Mouse (Mus musculus) kidney, embryonic 15.5 days (tissue): Measurements from ENCODE around the gene Slc24a4. TPM values are rescaled to one million over a fixed set of nuclear protein-coding genes. Genes with fewer than 3 reads are reported as not detected.

Experiments used
- ATAC-seq: fragments of 200-750 bp; cut with Nextera tagmentation; replicated peaks from 2 replicates; pipeline ENCODE4 v1.8.0; 2017; ENCODE audit warnings: moderate TSS enrichment; ENCODE audit not compliant: low FRiP score
- H3K27ac ChIP-seq: fragments of 300-500 bp; sonication (generic); 2 replicates; pipeline ENCODE4 v1.5.1; 2015; ENCODE audit warnings: mild to moderate bottlenecking, inconsistent platforms
- H3K27me3 ChIP-seq: fragments of 300-500 bp; sonication (generic); 2 replicates; pipeline ENCODE4 v1.6.1; 2015; ENCODE audit warnings: inconsistent platforms
- H3K36me3 ChIP-seq: fragments of 300-500 bp; sonication (generic); 2 replicates; pipeline ENCODE4 v1.6.1; 2015; ENCODE audit warnings: inconsistent platforms
- H3K4me1 ChIP-seq: fragments of 300-500 bp; sonication (generic); 2 replicates; pipeline ENCODE4 v1.6.1; 2015; ENCODE audit warnings: inconsistent platforms
- H3K4me2 ChIP-seq: fragments of 300-500 bp; sonication (generic); 2 replicates; pipeline ENCODE4 v1.6.1; 2015; ENCODE audit warnings: moderate library complexity, mild to moderate bottlenecking, inconsistent platforms
- H3K4me3 ChIP-seq: fragments of 300-500 bp; sonication (generic); replicated peaks from 2 replicates; pipeline ENCODE4 v1.5.1; 2015; ENCODE audit warnings: mild to moderate bottlenecking, inconsistent platforms
- H3K9ac ChIP-seq: fragments of 300-500 bp; sonication (generic); 2 replicates; pipeline ENCODE4 v1.6.1; 2015; ENCODE audit warnings: mild to moderate bottlenecking, inconsistent platforms
- H3K9me3 ChIP-seq: fragments of 300-500 bp; sonication (generic); replicated peaks from 2 replicates; pipeline ENCODE4 v1.6.1; 2016; ENCODE audit warnings: inconsistent platforms
- WGBS: fragments of 180-500 bp; shearing (Covaris S2); methylation state at CpG from one replicate; pipeline ENCODE4 v1.1.7; 2015; ENCODE audit warnings: mixed read lengths; 5-methylcytosine and 5-hydroxymethylcytosine counted together
- polyA plus RNA-seq: library from polyadenylated mRNA; unstranded; fragments of >200 nt; fragmentation: Nextera tagmentation; extraction: Ambion mirVana; gene quantifications from 2 replicates; pipeline ENCODE4 v1.2.1, GENCODE M21; 2015

Gene Slc24a4
- polyA plus RNA-seq, 1 experiment from 2014 or later = 0.06 TPM

- Histone ChIP-seq H3K27ac (no peak overlapping the region), H3K4me1 (peaks cover 61% of the 10 kb centered on the region)
Measured at GRCm38 (mm10) chr12:102290662-102291061, 162.1 kb downstream of the Slc24a4 start.

GRCm38 (mm10) chr12:102291686-102292085 is 163.2 kb downstream of the Slc24a4 start:
- Histone ChIP-seq H3K27ac (peak overlapping the region; percentile 61), H3K4me1 (peaks cover 51% of the 10 kb centered on the region), H3K36me3 (peaks cover 5% of the 10 kb centered on the region; the same call in 1 of the 2 replicates), H3K4me2 (peak overlapping the region; percentile 2; the same call in 1 of the 2 replicates), H3K27me3 (no peaks in the 10 kb centered on the region), H3K4me3 (no peak overlapping the region), H3K9ac (no peak overlapping the region), H3K9me3 (no peaks in the 10 kb centered on the region)
- 7% methylated on average over 6 of the region's 6 CpGs for WGBS
- ATAC-seq = peak; percentile 83

More at GRCm38 (mm10) chr12:102290662-102291061, 162.1 kb downstream of the Slc24a4 start:
- Histone ChIP-seq H3K9me3 (no peaks in the 10 kb centered on the region), H3K9ac (no peak overlapping the region), H3K4me3 (no peak overlapping the region), H3K4me2 (no peak overlapping the region), H3K27me3 (no peaks in the 10 kb centered on the region), H3K36me3 (peaks cover 5% of the 10 kb centered on the region; the same call in 1 of the 2 replicates)
- whole genome bisulfite sequencing = 90% methylated on average over 2 of the region's 2 CpGs
- no peak for ATAC-seq

GRCm38 (mm10) chr12:102292501-102293215 is 164.1 kb downstream of the Slc24a4 start:
- H3K27ac ChIP-seq = peak overlapping the region; percentile 61; the same call in 1 of the 2 replicates
- H3K36me3 ChIP-seq = peaks cover 5% of the 10 kb centered on the region; the same call in 1 of the 2 replicates
- H3K4me2 ChIP-seq = no peak overlapping the region
- no peak overlapping the region for H3K9ac ChIP-seq
- H3K4me3 ChIP-seq = no peak overlapping the region
- no peaks in the 10 kb centered on the region for H3K9me3 ChIP-seq
- H3K4me1 ChIP-seq = peaks cover 42% of the 10 kb centered on the region
- no peaks in the 10 kb centered on the region for H3K27me3 ChIP-seq
- 72% methylated on average over 7 of the region's 7 CpGs for WGBS
- no peak for ATAC-seq

GRCm38 (mm10) chr12:102294634-102295033 is 166.1 kb downstream of the Slc24a4 start:
- no peak for ATAC-seq
- H3K9me3 ChIP-seq = no peaks in the 10 kb centered on the region
- peaks cover 35% of the 10 kb centered on the region for H3K4me1 ChIP-seq
- no peak overlapping the region for H3K4me3 ChIP-seq
- no peak overlapping the region for H3K27ac ChIP-seq
- peaks cover 5% of the 10 kb centered on the region; the same call in 1 of the 2 replicates for H3K36me3 ChIP-seq
- 74% methylated on average over 5 of the region's 5 CpGs for WGBS
- H3K27me3 ChIP-seq = no peaks in the 10 kb centered on the region
- no peak overlapping the region for H3K4me2 ChIP-seq
- no peak overlapping the region for H3K9ac ChIP-seq

GRCm38 (mm10) chr12:102295230-102295629 is 166.7 kb downstream of the Slc24a4 start:
- Histone ChIP-seq H3K4me2 (no peak overlapping the region), H3K9ac (no peak overlapping the region), H3K27me3 (no peaks in the 10 kb centered on the region), H3K27ac (no peak overlapping the region), H3K4me3 (no peak overlapping the region), H3K9me3 (no peaks in the 10 kb centered on the region), H3K36me3 (peaks cover 5% of the 10 kb centered on the region; the same call in 1 of the 2 replicates), H3K4me1 (peaks cover 35% of the 10 kb centered on the region)
- no peak for ATAC-seq
- WGBS = 45% methylated on average over 7 of the region's 7 CpGs

DNA sequence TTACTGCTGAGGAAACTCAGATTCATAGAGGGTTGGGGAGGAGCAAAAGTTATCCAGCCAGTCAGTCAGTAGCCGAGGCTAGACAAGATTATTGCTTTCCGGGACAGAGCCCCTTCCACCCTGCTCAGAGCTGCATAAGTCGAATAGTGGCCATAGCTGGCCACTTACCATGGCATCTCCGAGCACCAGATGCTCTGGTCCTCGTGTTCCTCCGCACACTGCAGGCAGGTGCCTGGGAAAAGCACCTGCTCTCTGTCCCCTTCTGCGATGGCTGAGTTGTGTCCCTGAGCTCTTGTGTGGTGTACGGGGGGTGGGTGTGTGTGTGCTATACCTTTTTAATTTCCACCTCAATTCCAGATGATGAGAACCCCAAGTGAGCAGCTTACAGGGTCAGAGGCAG is 167.1 kb downstream of the Slc24a4 start:
- Histone ChIP-seq H3K4me2 (no peak overlapping the region), H3K36me3 (peaks cover 5% of the 10 kb centered on the region; the same call in 1 of the 2 replicates), H3K4me1 (peaks cover 35% of the 10 kb centered on the region), H3K4me3 (no peak overlapping the region), H3K9me3 (no peaks in the 10 kb centered on the region), H3K27me3 (no peaks in the 10 kb centered on the region), H3K9ac (no peak overlapping the region), H3K27ac (no peak overlapping the region)
- WGBS = 85% methylated on average over 8 of the region's 8 CpGs
- no peak for ATAC-seq

DNA sequence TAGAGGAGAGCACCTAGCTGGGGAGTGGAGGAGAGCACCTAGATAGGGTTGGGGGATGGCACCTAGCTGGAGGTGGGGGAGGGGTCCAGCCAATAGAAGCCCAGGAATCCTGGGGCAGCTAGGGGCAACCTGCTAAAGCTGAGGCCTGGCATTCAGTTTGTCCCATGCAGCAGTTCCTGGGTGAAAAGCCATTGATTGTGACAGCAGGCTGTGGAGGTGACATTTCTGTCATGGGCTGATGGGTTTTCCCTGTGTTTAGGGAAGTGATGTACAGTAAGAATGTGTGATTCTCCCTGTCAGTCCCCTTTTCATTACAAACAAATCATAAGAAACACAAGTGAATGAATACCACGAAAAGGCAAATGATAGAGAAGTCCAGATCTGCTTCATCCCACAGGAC is 167.8 kb downstream of the Slc24a4 start:
- Histone ChIP-seq H3K27ac (no peak overlapping the region), H3K9me3 (no peaks in the 10 kb centered on the region), H3K9ac (no peak overlapping the region), H3K4me2 (no peak overlapping the region), H3K27me3 (no peaks in the 10 kb centered on the region), H3K4me1 (peaks cover 30% of the 10 kb centered on the region), H3K4me3 (no peak overlapping the region), H3K36me3 (peaks cover 5% of the 10 kb centered on the region; the same call in 1 of the 2 replicates)
- WGBS = 91% methylated on average over 1 of the region's 1 CpGs
- ATAC-seq = no peak

GRCm38 (mm10) chr12:102296967-102297366 is 168.4 kb downstream of the Slc24a4 start:
- H3K4me3 ChIP-seq = no peak overlapping the region
- H3K27me3 ChIP-seq = no peaks in the 10 kb centered on the region
- no peak overlapping the region for H3K9ac ChIP-seq
- no peak overlapping the region for H3K4me2 ChIP-seq
- no peaks in the 10 kb centered on the region for H3K9me3 ChIP-seq
- H3K27ac ChIP-seq = no peak overlapping the region
- H3K36me3 ChIP-seq = peaks cover 5% of the 10 kb centered on the region; the same call in 1 of the 2 replicates
- 87% methylated on average over 4 of the region's 4 CpGs for WGBS
- H3K4me1 ChIP-seq = peaks cover 30% of the 10 kb centered on the region
- no peak for ATAC-seq

DNA sequence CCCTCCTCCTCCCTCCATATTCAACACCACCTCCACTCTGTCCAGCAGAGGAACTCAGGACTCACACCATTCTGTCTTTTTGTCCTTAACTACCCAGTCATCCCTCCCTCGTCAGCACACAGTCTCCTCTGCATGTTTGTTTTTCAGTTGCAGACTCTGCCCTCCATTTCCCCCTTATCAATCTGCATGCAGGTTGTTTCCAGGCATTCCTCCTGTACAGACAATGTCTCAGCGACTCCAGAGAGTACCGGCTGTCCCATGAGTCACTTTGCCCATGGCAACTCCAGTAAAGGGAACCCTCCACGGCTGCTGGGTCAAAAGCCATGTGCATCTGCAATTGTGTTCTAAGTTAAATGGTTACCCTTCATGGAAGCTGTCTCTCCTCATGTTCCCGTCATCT is 170.7 kb downstream of the Slc24a4 start:
- H3K27me3 ChIP-seq = no peaks in the 10 kb centered on the region
- no peaks in the 10 kb centered on the region for H3K9me3 ChIP-seq
- no peak overlapping the region for H3K4me2 ChIP-seq
- H3K27ac ChIP-seq = no peak overlapping the region
- WGBS = 62% methylated on average over 5 of the region's 5 CpGs
- no peak overlapping the region for H3K9ac ChIP-seq
- H3K36me3 ChIP-seq = peaks cover 5% of the 10 kb centered on the region; the same call in 1 of the 2 replicates
- no peak overlapping the region for H3K4me3 ChIP-seq
- ATAC-seq = no peak
- peaks cover 40% of the 10 kb centered on the region for H3K4me1 ChIP-seq

GRCm38 (mm10) chr12:102301585-102301984 is 173.1 kb downstream of the Slc24a4 start:
- Histone ChIP-seq H3K9ac (no peak overlapping the region), H3K4me2 (no peak overlapping the region), H3K4me1 (peaks cover 47% of the 10 kb centered on the region), H3K9me3 (no peaks in the 10 kb centered on the region), H3K27ac (no peak overlapping the region), H3K36me3 (no peaks in the 10 kb centered on the region), H3K4me3 (no peak overlapping the region), H3K27me3 (no peaks in the 10 kb centered on the region)
- no peak for ATAC-seq
- WGBS = 57% methylated on average over 1 of the region's 1 CpGs

DNA sequence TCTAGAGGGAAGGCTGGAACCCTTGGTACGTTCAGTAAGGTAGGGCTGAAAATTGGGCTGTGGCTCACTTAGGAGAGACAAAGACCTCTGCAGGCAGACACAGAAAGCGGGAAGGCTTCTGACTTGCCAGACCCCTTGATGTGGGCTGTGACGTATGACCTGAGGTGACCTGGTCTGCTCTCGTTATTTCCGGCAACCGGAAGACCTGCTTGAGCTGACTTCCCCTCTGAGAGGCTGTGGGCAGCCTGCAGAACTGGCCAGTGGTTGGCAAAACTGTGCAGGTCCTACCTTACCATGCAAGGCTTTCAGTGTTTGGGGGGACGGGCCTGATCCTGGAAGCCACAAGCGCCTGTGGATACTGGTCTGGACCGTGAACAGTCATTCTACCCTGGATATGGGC is 173.8 kb downstream of the Slc24a4 start:
- Histone ChIP-seq H3K27ac (peak overlapping the region; percentile 52; the same call in 1 of the 2 replicates), H3K4me2 (no peak overlapping the region), H3K27me3 (no peaks in the 10 kb centered on the region), H3K9me3 (no peaks in the 10 kb centered on the region), H3K9ac (no peak overlapping the region), H3K4me1 (peaks cover 47% of the 10 kb centered on the region), H3K4me3 (no peak overlapping the region), H3K36me3 (no peaks in the 10 kb centered on the region)
- 71% methylated on average over 9 of the region's 9 CpGs for WGBS
- ATAC-seq = no peak

- Histone ChIP-seq H3K27ac (peak overlapping the region; percentile 52; the same call in 1 of the 2 replicates), H3K9me3 (no peaks in the 10 kb centered on the region), H3K9ac (no peak overlapping the region), H3K4me3 (no peak overlapping the region), H3K27me3 (no peaks in the 10 kb centered on the region), H3K36me3 (no peaks in the 10 kb centered on the region), H3K4me1 (peaks cover 51% of the 10 kb centered on the region), H3K4me2 (no peak overlapping the region)
- ATAC-seq = peak; percentile 31; the same call in 1 of the 2 replicates
- WGBS = 57% methylated on average over 4 of the region's 4 CpGs
Measured at GRCm38 (mm10) chr12:102302831-102303351, 174.4 kb downstream of the Slc24a4 start.
